Mouse (Mus musculus) bone marrow, adult 2 months (tissue): ENCODE data around the gene 1700018F24Rik.
"Not testable (repeated sequence)": the region's sequence is repeated elsewhere in the genome, so short reads cannot be mapped to it uniquely, and the experiment has no call there.

ENCODE experiments used
- CTCF ChIP-seq: fragments of 200-500 bp; IDR thresholded peaks from 2 replicates; pipeline ENCODE4 v1.5.1; 2011; ENCODE audit warnings: low read length, control low read depth; ENCODE audit not compliant: control insufficient read depth, insufficient read depth
- POLR2A ChIP-seq: fragments of 200-500 bp; IDR thresholded peaks from 2 replicates; pipeline ENCODE4 v1.6.1; 2011; ENCODE audit warnings: low read depth, mild to moderate bottlenecking, control low read depth, low read length, borderline replicate concordance; ENCODE audit not compliant: control insufficient read depth

DNA sequence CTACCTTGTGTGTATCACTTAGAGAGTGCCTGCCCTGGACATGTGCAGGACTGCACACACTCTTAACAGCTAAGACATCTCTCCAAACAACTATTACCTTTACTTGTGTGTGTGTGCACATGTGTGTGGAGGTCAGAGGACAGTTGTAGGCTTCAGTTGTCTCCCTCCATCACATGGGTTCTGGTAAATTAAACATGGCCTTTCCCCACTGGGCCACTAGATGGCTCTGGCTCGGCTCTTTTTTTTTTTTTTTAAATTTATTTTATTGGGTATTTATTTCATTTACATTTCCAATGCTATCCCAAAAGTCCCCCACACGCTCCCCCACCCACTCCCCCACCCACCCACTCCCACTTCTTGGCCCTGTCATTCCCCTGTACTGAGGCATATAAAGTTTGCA is 26.0 kb upstream of the 1700018F24Rik start:
- TF ChIP-seq POLR2A, CTCF: not testable (repeated sequence)
